Mouse (Mus musculus): ENCODE measurements at regions not wholly inside any gene's neighbourhood (a gene's known extent, or its start where the extent isn't known, plus 50 kb on each side); places are given as distances from the start of the nearest gene placed in this dataset.

DNA sequence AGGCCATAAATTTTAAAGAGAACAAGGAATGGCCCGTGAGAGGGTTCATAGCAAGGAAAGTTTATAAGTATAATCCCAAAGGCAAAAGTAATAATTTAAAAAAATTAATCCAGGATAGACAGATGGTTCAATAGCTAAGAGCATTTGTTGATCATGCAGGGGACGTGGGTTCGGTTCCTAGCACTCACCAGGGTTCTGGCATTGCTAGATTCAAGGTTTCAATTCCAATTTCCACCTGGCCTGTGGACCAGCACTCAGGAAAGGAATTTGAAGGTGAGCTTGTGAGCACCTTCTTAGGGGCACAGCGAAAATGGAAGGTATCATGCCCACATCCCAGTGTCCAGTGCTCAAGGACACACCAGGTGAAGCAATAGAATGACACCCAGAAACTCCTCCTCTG lies 278.2 kb downstream of the Cbln4 start:
- no peak overlapping the region for H3K27ac ChIP-seq (ENCODE audit: low read depth, low read length)
- no peaks in the 10 kb centered on the region for H3K36me3 ChIP-seq (ENCODE audit: control insufficient read depth, insufficient read depth, low read length)
- ATAC-seq (replicated peaks; ENCODE audit: insufficient number of reproducible peaks, low FRiP score, low TSS enrichment) = no peak
- H3K27me3 ChIP-seq (ENCODE audit: control insufficient read depth, insufficient read depth, low read length) = no peaks in the 10 kb centered on the region
- H3K4me1 ChIP-seq (ENCODE audit: control insufficient read depth, insufficient read depth, low read length) = no peaks in the 10 kb centered on the region
- H3K4me2 ChIP-seq = no peak overlapping the region
- H3K4me3 ChIP-seq (ENCODE audit: low read depth, low read length) = no peak overlapping the region
- H3K9me3 ChIP-seq (replicated peaks; ENCODE audit: control insufficient read depth, low read length) = no peaks in the 10 kb centered on the region
- WGBS (ENCODE audit: insufficient replicate concordance) = 81% methylated on average over 4 of the region's 4 CpGs
- no peak overlapping the region for H3K9ac ChIP-seq (ENCODE audit: low read depth, low read length)

GRCm38 (mm10) chr2:171753502-171753901 lies 289.8 kb downstream of the Cbln4 start:
- no peak overlapping the region for H3K4me3 ChIP-seq (ENCODE audit: low read depth, low read length)
- WGBS (ENCODE audit: insufficient replicate concordance) = 76% methylated on average over 9 of the region's 9 CpGs

GRCm38 (mm10) chr2:171747162-171747561 lies 296.1 kb downstream of the Cbln4 start:
- ATAC-seq (replicated peaks; ENCODE audit: insufficient number of reproducible peaks, low FRiP score, low TSS enrichment) = no peak
- 43% methylated on average over 1 of the region's 1 CpGs for WGBS (ENCODE audit: insufficient replicate concordance)
- H3K27ac ChIP-seq (ENCODE audit: low read depth, low read length) = no peak overlapping the region
- H3K27me3 ChIP-seq (ENCODE audit: control insufficient read depth, insufficient read depth, low read length) = no peaks in the 10 kb centered on the region
- no peaks in the 10 kb centered on the region for H3K9me3 ChIP-seq (replicated peaks; ENCODE audit: control insufficient read depth, low read length)
- H3K4me2 ChIP-seq = no peak overlapping the region
- H3K4me1 ChIP-seq (ENCODE audit: control insufficient read depth, insufficient read depth, low read length) = no peaks in the 10 kb centered on the region
- no peak overlapping the region for H3K9ac ChIP-seq (ENCODE audit: low read depth, low read length)
- H3K36me3 ChIP-seq (ENCODE audit: control insufficient read depth, insufficient read depth, low read length) = no peaks in the 10 kb centered on the region
- H3K4me3 ChIP-seq (ENCODE audit: low read depth, low read length) = no peak overlapping the region

More at GRCm38 (mm10) chr2:171753502-171753901, 289.8 kb downstream of the Cbln4 start:
- Histone ChIP-seq H3K9me3 (replicated peaks; ENCODE audit: control insufficient read depth, low read length) (no peaks in the 10 kb centered on the region), H3K9ac (ENCODE audit: low read depth, low read length) (no peak overlapping the region), H3K27ac (ENCODE audit: low read depth, low read length) (no peak overlapping the region), H3K4me1 (ENCODE audit: control insufficient read depth, insufficient read depth, low read length) (no peaks in the 10 kb centered on the region), H3K27me3 (ENCODE audit: control insufficient read depth, insufficient read depth, low read length) (no peaks in the 10 kb centered on the region), H3K36me3 (ENCODE audit: control insufficient read depth, insufficient read depth, low read length) (no peaks in the 10 kb centered on the region), H3K4me2 (no peak overlapping the region)
- no peak for ATAC-seq (replicated peaks; ENCODE audit: insufficient number of reproducible peaks, low FRiP score, low TSS enrichment)

DNA sequence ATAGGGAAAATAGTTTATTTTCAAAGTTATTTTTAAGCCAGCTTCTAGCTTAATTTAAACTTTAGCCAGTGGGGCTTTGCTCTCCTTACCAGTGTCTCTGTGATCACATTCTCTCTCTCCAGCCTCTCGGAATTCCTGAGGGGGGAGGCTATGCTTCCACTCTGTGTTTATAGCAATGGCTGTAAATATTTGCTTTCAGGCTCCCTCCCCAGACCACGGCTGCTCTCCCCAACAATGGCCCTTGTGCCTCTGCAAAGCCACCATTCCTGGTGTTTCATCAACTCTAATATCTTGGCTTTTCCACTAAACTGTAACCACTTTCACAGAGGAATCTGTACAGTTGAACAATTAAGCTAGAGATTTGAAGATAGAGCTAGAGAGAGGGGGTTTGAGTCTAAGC lies 300.2 kb downstream of the Cbln4 start:
- no peak overlapping the region for H3K4me3 ChIP-seq (ENCODE audit: low read depth, low read length)
- no peaks in the 10 kb centered on the region for H3K9me3 ChIP-seq (replicated peaks; ENCODE audit: control insufficient read depth, low read length)
- no peaks in the 10 kb centered on the region for H3K27me3 ChIP-seq (ENCODE audit: control insufficient read depth, insufficient read depth, low read length)
- WGBS (ENCODE audit: insufficient replicate concordance) = 10% methylated on average over 2 of the region's 2 CpGs
- no peaks in the 10 kb centered on the region for H3K36me3 ChIP-seq (ENCODE audit: control insufficient read depth, insufficient read depth, low read length)
- H3K4me2 ChIP-seq = no peak overlapping the region
- H3K27ac ChIP-seq (ENCODE audit: low read depth, low read length) = no peak overlapping the region
- ATAC-seq (replicated peaks; ENCODE audit: insufficient number of reproducible peaks, low FRiP score, low TSS enrichment) = no peak
- no peaks in the 10 kb centered on the region for H3K4me1 ChIP-seq (ENCODE audit: control insufficient read depth, insufficient read depth, low read length)
- no peak overlapping the region for H3K9ac ChIP-seq (ENCODE audit: low read depth, low read length)

GRCm38 (mm10) chr2:171742706-171743105 lies 300.6 kb downstream of the Cbln4 start:
- Histone ChIP-seq H3K4me3 (ENCODE audit: low read depth, low read length) (no peak overlapping the region), H3K9ac (ENCODE audit: low read depth, low read length) (no peak overlapping the region), H3K27ac (ENCODE audit: low read depth, low read length) (no peak overlapping the region), H3K9me3 (replicated peaks; ENCODE audit: control insufficient read depth, low read length) (no peaks in the 10 kb centered on the region), H3K4me1 (ENCODE audit: control insufficient read depth, insufficient read depth, low read length) (no peaks in the 10 kb centered on the region), H3K4me2 (no peak overlapping the region), H3K27me3 (ENCODE audit: control insufficient read depth, insufficient read depth, low read length) (no peaks in the 10 kb centered on the region), H3K36me3 (ENCODE audit: control insufficient read depth, insufficient read depth, low read length) (no peaks in the 10 kb centered on the region)
- WGBS (ENCODE audit: insufficient replicate concordance) = 47% methylated on average over 11 of the region's 11 CpGs
- no peak for ATAC-seq (replicated peaks; ENCODE audit: insufficient number of reproducible peaks, low FRiP score, low TSS enrichment)

DNA sequence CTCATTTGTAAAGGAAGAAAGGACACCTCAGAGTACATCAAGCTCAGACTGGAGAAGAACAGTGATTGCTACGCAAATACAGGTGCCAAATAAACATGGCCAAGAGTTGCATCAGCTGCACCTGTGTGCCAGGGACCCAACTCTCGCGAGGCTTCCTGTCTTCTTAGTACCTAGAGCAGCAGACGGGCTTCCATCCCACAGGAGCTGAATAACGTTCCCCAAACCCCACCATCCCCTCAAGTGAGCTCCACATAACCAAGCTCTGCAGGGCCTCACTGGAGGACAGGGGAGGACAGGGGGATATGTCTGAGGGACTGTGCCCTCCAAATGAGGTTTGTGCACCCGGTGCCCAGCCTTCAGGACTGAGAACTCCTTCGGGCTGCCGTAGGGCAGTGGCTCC lies 305.5 kb downstream of the Cbln4 start:
- H3K9ac ChIP-seq (ENCODE audit: low read depth, low read length) = no peak overlapping the region
- H3K27ac ChIP-seq (ENCODE audit: low read depth, low read length) = no peak overlapping the region
- H3K9me3 ChIP-seq (replicated peaks; ENCODE audit: control insufficient read depth, low read length) = no peaks in the 10 kb centered on the region
- no peaks in the 10 kb centered on the region for H3K36me3 ChIP-seq (ENCODE audit: control insufficient read depth, insufficient read depth, low read length)
- H3K4me3 ChIP-seq (ENCODE audit: low read depth, low read length) = no peak overlapping the region
- no peak overlapping the region for H3K4me2 ChIP-seq
- no peaks in the 10 kb centered on the region for H3K27me3 ChIP-seq (ENCODE audit: control insufficient read depth, insufficient read depth, low read length)
- no peaks in the 10 kb centered on the region for H3K4me1 ChIP-seq (ENCODE audit: control insufficient read depth, insufficient read depth, low read length)
- 88% methylated on average over 8 of the region's 8 CpGs for WGBS (ENCODE audit: insufficient replicate concordance)
- no peak for ATAC-seq (replicated peaks; ENCODE audit: insufficient number of reproducible peaks, low FRiP score, low TSS enrichment)

- Histone ChIP-seq H3K4me3 (ENCODE audit: low read depth, low read length) (no peak overlapping the region), H3K9me3 (replicated peaks; ENCODE audit: control insufficient read depth, low read length) (no peaks in the 10 kb centered on the region), H3K27me3 (ENCODE audit: control insufficient read depth, insufficient read depth, low read length) (no peaks in the 10 kb centered on the region), H3K4me1 (ENCODE audit: control insufficient read depth, insufficient read depth, low read length) (no peaks in the 10 kb centered on the region), H3K4me2 (no peak overlapping the region), H3K9ac (ENCODE audit: low read depth, low read length) (no peak overlapping the region), H3K36me3 (ENCODE audit: control insufficient read depth, insufficient read depth, low read length) (no peaks in the 10 kb centered on the region), H3K27ac (ENCODE audit: low read depth, low read length) (no peak overlapping the region)
- no peak for ATAC-seq (replicated peaks; ENCODE audit: insufficient number of reproducible peaks, low FRiP score, low TSS enrichment)
- 75% methylated on average over 14 of the region's 14 CpGs for WGBS (ENCODE audit: insufficient replicate concordance)
Measured at GRCm38 (mm10) chr2:171735061-171735490, 308.2 kb downstream of the Cbln4 start.

- no peaks in the 10 kb centered on the region for H3K9me3 ChIP-seq (replicated peaks; ENCODE audit: control insufficient read depth, low read length)
- H3K27ac ChIP-seq (ENCODE audit: low read depth, low read length) = no peak overlapping the region
- no peaks in the 10 kb centered on the region for H3K4me1 ChIP-seq (ENCODE audit: control insufficient read depth, insufficient read depth, low read length)
- no peaks in the 10 kb centered on the region for H3K36me3 ChIP-seq (ENCODE audit: control insufficient read depth, insufficient read depth, low read length)
- H3K27me3 ChIP-seq (ENCODE audit: control insufficient read depth, insufficient read depth, low read length) = no peaks in the 10 kb centered on the region
- WGBS (ENCODE audit: insufficient replicate concordance) = 79% methylated on average over 4 of the region's 4 CpGs
- ATAC-seq (replicated peaks; ENCODE audit: insufficient number of reproducible peaks, low FRiP score, low TSS enrichment) = no peak
- no peak overlapping the region for H3K4me3 ChIP-seq (ENCODE audit: low read depth, low read length)
- no peak overlapping the region for H3K4me2 ChIP-seq
- no peak overlapping the region for H3K9ac ChIP-seq (ENCODE audit: low read depth, low read length)
Measured at GRCm38 (mm10) chr2:171734634-171734987, 308.7 kb downstream of the Cbln4 start.

DNA sequence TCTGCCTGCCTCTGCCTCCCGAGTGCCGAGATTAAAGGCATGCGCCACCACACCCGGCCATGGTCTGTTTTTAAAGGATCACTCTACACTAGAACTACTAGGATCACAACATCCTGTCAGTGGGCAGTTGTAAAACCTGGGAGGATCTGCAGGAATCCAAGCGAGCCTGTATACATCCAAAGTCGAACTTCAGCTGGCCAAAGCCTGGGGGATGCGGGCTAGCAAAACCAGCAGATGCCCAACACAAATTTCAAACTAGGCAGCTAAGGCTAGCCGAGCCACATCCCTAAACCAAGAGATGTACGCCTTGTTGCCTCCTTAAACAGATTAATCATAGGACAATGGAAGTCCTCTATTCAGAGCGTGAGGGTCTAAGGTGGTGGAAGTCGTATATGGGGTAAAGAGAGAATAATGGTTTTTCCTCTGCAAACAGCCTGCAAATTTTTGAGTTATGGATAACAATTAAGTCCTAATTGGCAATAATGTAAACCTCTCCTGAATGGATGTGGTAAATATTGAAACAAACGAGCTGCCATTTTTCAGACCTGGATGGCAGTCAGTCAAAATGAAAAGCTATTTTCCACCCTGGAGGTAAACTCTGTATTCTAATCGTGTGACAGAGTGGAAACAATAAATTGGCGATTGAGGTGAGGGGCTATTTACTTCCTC lies 309.2 kb downstream of the Cbln4 start:
- ATAC-seq (replicated peaks; ENCODE audit: insufficient number of reproducible peaks, low FRiP score, low TSS enrichment) = no peak
- Histone ChIP-seq H3K9ac (ENCODE audit: low read depth, low read length) (no peak overlapping the region), H3K9me3 (replicated peaks; ENCODE audit: control insufficient read depth, low read length) (no peaks in the 10 kb centered on the region), H3K4me1 (ENCODE audit: control insufficient read depth, insufficient read depth, low read length) (no peaks in the 10 kb centered on the region), H3K36me3 (ENCODE audit: control insufficient read depth, insufficient read depth, low read length) (no peaks in the 10 kb centered on the region), H3K4me2 (no peak overlapping the region), H3K4me3 (ENCODE audit: low read depth, low read length) (no peak overlapping the region), H3K27ac (ENCODE audit: low read depth, low read length) (no peak overlapping the region), H3K27me3 (ENCODE audit: control insufficient read depth, insufficient read depth, low read length) (no peaks in the 10 kb centered on the region)
- 83% methylated on average over 14 of the region's 14 CpGs for WGBS (ENCODE audit: insufficient replicate concordance)

All from heart, embryonic 11.5 days (tissue).